Mouse (Mus musculus) layer of hippocampus, adult 2 months (tissue): ENCODE data around the gene Plekhm2. TPM values are rescaled to one million over a fixed set of nuclear protein-coding genes. Genes with fewer than 3 reads are reported as not detected.

Experiments used
- DNase-seq, 2 experiments: peaks; one replicate each; pipeline ENCODE4 v3.0.0; 2022; ENCODE audit warnings: low spot score in 2 of 2
- H3K27ac ChIP-seq: fragments of 200-600 bp; 2 replicates; pipeline ENCODE4 v1.8.1; 2022
- H3K4me3 ChIP-seq: fragments of 200-600 bp; 2 replicates; pipeline ENCODE4 v1.8.1; 2022; ENCODE audit warnings: mild to moderate bottlenecking
- CTCF ChIP-seq: fragments of 200-600 bp; conservative IDR thresholded peaks from 2 replicates; pipeline ENCODE4 v1.8.1; 2022; ENCODE audit warnings: antibody characterized with exemption, mild to moderate bottlenecking, moderate library complexity
- long read RNA-seq, 2 experiments: library from polyadenylated mRNA; stranded (forward); transcript quantifications; one replicate each; pipeline ENCODE4 v2.0.0; 2021; ENCODE audit warnings: borderline mapping rate in 2 of 2
- total RNA-seq, 2 experiments: library from RNA; stranded (reverse); gene quantifications; 2 replicates each; pipeline ENCODE4 v1.2.3; 2021

The Plekhm2 gene
- total RNA-seq, result 10 to 100 TPM; 74.1 to 80.6 TPM
- long read RNA-seq, experiment 1, full-length matches to known transcripts, result 25 of 77 reads
- long read RNA-seq, experiment 1, partial matches to known transcripts, result 38 of 77 reads
- long read RNA-seq, experiment 1, other reads (novel, unspliced or antisense), result 14 of 77 reads
- long read RNA-seq, experiment 2, full-length matches to known transcripts, result 28 of 104 reads
- long read RNA-seq, experiment 2, partial matches to known transcripts, result 62 of 104 reads
- long read RNA-seq, experiment 2, other reads (novel, unspliced or antisense), result 14 of 104 reads

- Histone ChIP-seq H3K27ac (peak within 1 kb of the TSS; percentile 94), H3K4me3 (peak within 1 kb of the TSS; percentile 92)
- no peak for TF ChIP-seq CTCF
- no peak for DNase-seq
Observed at GRCm38 (mm10) chr4:141664799-141665198, at the start of gene Plekhm2. Plekhm2 (minus strand) TSS chr4:141664899.

GRCm38 (mm10) chr4:141713598-141714142, 49.0 kb upstream of the Plekhm2 start:
- TF ChIP-seq CTCF, result no peak
- Histone ChIP-seq H3K27ac (no peak overlapping the region), H3K4me3 (no peak overlapping the region)
- no peak for DNase-seq

DNA sequence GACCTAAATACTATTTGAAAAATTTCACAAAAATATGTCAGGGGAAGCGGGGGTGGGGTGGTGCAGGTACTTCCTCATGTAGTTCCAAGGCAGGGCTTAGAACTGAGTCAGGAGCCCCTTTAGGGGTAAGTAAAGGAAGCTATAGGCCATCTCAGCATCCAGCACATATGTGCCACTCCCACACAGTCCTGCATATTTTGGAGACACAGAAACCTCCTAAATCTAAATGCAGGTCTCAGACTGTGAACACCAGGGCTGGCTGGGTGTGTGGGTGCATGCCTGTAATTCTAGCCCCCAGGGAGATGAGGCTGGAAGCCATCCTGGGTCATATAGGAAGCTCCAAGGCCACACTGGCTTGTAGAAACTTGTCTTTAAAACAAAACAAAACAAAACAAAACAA, 46.6 kb upstream of the Plekhm2 start:
- H3K27ac ChIP-seq, result no peak overlapping the region
- DNase-seq, result no peak
- TF ChIP-seq CTCF, result no peak
- H3K4me3 ChIP-seq, result no peak overlapping the region

- Histone ChIP-seq H3K4me3 (no peak overlapping the region), H3K27ac (no peak overlapping the region)
- TF ChIP-seq CTCF, result no peak
- no peak for DNase-seq
Observed at GRCm38 (mm10) chr4:141708971-141709370, 44.3 kb upstream of the Plekhm2 start.

- no peak overlapping the region for H3K4me3 ChIP-seq
- H3K27ac ChIP-seq, result no peak overlapping the region
- no peak for TF ChIP-seq CTCF
- DNase-seq, result no peak
Observed at GRCm38 (mm10) chr4:141708005-141708404, 43.3 kb upstream of the Plekhm2 start.

- Histone ChIP-seq H3K4me3 (no peak overlapping the region), H3K27ac (peak overlapping the region; percentile 80)
- peak; percentile 61 for TF ChIP-seq CTCF
- DNase-seq, result peak; percentile 76 to 91
Observed at GRCm38 (mm10) chr4:141705331-141705730, 40.6 kb upstream of the Plekhm2 start.

- H3K27ac ChIP-seq, result peak overlapping the region; percentile 80
- TF ChIP-seq CTCF, result no peak
- H3K4me3 ChIP-seq, result no peak overlapping the region
- no peak for DNase-seq
Observed at GRCm38 (mm10) chr4:141704625-141705024, 39.9 kb upstream of the Plekhm2 start.

- no peak for DNase-seq
- TF ChIP-seq CTCF, result no peak
- H3K27ac ChIP-seq, result 0 out of 2 replicates have a peak overlapping the region, but pooled peaks have one; percentile 1
- H3K4me3 ChIP-seq, result no peak overlapping the region
Observed at GRCm38 (mm10) chr4:141694719-141695118, 30.0 kb upstream of the Plekhm2 start.

DNA sequence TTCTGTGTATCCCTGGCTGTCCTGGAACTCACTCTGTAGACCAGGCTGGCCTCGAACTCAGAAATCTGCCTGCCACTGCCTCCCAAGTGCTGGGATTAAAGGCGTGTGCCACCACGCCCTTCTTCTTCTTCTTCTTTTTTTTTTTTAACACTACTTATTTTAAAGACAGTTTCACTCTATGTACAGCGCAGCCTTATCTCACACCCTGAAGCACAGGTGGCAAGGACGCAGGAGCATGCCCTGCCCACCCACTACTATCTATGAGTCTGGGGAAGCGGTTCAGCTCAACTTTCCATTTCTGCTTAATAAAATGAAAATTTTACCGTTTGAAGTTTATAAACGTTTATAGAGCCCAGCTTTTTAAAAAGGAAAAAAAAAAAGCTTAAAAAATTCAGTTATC, 23.8 kb upstream of the Plekhm2 start:
- no peak overlapping the region for H3K27ac ChIP-seq
- H3K4me3 ChIP-seq, result no peak overlapping the region
- no peak for TF ChIP-seq CTCF
- no peak for DNase-seq

- Histone ChIP-seq H3K27ac (peak overlapping the region; percentile 56), H3K4me3 (no peak overlapping the region)
- DNase-seq, result no peak
- TF ChIP-seq CTCF, result no peak
Observed at GRCm38 (mm10) chr4:141686525-141686924, 21.8 kb upstream of the Plekhm2 start.

DNA sequence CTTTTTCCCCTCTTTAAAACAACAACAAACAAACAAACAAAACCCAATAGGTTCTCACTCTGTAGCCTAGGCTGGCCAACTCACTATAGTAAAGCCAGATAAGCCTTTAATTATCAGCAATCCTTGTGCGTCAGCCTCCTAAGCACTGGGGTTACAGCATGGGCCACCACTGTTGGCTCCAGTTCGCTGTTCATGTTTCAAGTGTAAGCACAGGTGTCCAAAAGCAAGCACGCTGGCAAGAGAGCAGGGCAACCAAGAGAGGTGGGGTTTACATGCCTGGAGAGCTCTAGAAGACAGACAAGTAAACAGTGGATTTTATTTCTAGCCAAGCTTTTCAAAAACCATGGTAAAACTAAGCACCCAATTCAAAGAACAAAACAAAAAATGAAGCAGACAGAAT, 21.4 kb upstream of the Plekhm2 start:
- peak overlapping the region; percentile 56 for H3K27ac ChIP-seq
- H3K4me3 ChIP-seq, result no peak overlapping the region
- no peak for TF ChIP-seq CTCF
- no peak for DNase-seq

DNA sequence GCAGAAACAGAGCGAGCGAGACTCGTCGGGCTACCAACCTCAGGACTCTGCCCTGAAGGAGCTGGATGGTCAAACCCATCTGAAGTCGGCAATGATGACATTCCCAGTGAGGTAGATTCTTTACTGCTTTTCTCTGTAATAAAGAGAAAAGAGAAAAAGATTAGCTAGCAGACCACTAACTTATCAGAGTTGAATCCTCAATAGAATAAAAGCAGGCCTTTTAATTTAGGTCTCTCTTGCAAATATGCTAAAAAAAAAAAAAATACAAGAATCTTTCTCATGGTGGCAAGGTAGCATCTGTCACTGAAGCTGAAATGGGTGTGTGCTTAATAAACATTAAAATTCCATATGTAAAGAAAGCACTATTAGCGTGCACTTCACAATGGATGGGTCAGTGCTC, 20.8 kb upstream of the Plekhm2 start, which contains the start of gene Rsc1a1:
Gene Rsc1a1, minus strand, starts transcription at position 101 of the 400 bp plus-strand sequence.
- Histone ChIP-seq H3K27ac (peak within 1 kb of the TSS; percentile 56), H3K4me3 (no peak within 1 kb of the TSS)
- no peak for TF ChIP-seq CTCF
- DNase-seq, result no peak

DNA sequence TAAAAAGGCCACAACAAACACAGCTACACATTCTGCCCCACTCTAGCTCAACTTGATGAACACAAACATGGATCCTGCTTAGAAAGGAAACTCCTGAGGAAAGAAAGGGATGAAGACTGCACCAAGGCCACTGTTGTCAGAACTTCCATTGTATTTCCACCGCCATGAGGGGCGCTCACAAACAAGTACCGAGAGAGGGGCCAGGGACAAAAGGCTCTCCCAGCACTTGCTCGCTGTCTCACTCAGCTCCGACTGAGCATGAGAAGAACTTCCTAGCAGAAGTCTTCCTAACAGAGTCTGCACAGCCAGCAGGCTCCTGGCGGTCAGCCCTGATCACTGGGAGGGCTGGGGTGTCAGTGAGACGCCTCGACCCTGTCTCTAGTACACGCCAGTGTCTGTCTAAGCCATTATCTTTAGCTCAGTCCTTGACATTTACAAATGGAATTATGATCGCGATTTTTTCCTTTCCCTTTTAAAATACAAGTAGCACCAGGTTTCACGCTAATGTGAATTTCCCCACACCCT, 18.1 kb upstream of the Plekhm2 start:
- no peak overlapping the region for H3K4me3 ChIP-seq
- no peak for TF ChIP-seq CTCF
- H3K27ac ChIP-seq, result no peak overlapping the region
- DNase-seq, result no peak

- Histone ChIP-seq H3K27ac (no peak overlapping the region), H3K4me3 (no peak overlapping the region)
- TF ChIP-seq CTCF, result no peak
- no peak for DNase-seq
Observed at GRCm38 (mm10) chr4:141681767-141682166, 17.1 kb upstream of the Plekhm2 start.
